Mouse (Mus musculus): Measurements from ENCODE around the gene Ephx1. TPM values are rescaled to one million over a fixed set of nuclear protein-coding genes. Genes with fewer than 3 reads are reported as not detected.

Ephx1 gene
- 14.4 and 17.8 TPM in 2 replicates for polyA plus RNA-seq (2015; fragmentation: Nextera tagmentation; extraction: Ambion mirVana)

GRCm38 (mm10) chr1:181020756-181021487 is at the start of gene Ephx1:
Ephx1 (minus strand) TSS chr1:181020904.

GRCm38 (mm10) chr1:181050937-181051336 is 30.2 kb upstream of the Ephx1 start, which contains the start of gene 9130409I23Rik:
9130409I23Rik (plus strand) TSS chr1:181051237.

GRCm38 (mm10) chr1:180942166-180943031 is 78.3 kb downstream of the Ephx1 start, which contains the start of gene Tmem63a:
Tmem63a (plus strand) TSS chr1:180942344.

GRCm38 (mm10) chr1:180934467-180935419 is 86.0 kb downstream of the Ephx1 start, which contains the start of gene Lefty1:
Lefty1 (plus strand) TSS chr1:180935022.

Other genes with a start within 250 kb of the Ephx1 start
- gene H3f3a, start 207.0 kb downstream of the Ephx1 start, polyA plus RNA-seq (2015; fragmentation: Nextera tagmentation; extraction: Ambion mirVana): 1,707 and 1,709 TPM in 2 replicates
- gene Sde2, start 169.8 kb downstream of the Ephx1 start, polyA plus RNA-seq (2015; fragmentation: Nextera tagmentation; extraction: Ambion mirVana): 21.3 and 24.1 TPM in 2 replicates
- 5.2 and 6.1 TPM in 2 replicates for gene Lefty2, start 127.8 kb downstream of the Ephx1 start, polyA plus RNA-seq (2015; fragmentation: Nextera tagmentation; extraction: Ambion mirVana)
- 62.8 and 68.7 TPM in 2 replicates for gene Pycr2, start 116.6 kb downstream of the Ephx1 start, polyA plus RNA-seq (2015; fragmentation: Nextera tagmentation; extraction: Ambion mirVana)
- gene Lefty1, start 85.9 kb downstream of the Ephx1 start, polyA plus RNA-seq (2015; fragmentation: Nextera tagmentation; extraction: Ambion mirVana): 0.23 and 1.1 TPM in 2 replicates
- 3.5 and 3.6 TPM in 2 replicates for gene Tmem63a, start 78.6 kb downstream of the Ephx1 start, polyA plus RNA-seq (2015; fragmentation: Nextera tagmentation; extraction: Ambion mirVana)
- not detected in 2 replicates for gene 9130409I23Rik, start 30.3 kb upstream of the Ephx1 start, polyA plus RNA-seq (2015; fragmentation: Nextera tagmentation; extraction: Ambion mirVana)
- 27.4 and 31.2 TPM in 2 replicates for gene Nvl, start 123.3 kb upstream of the Ephx1 start, polyA plus RNA-seq (2015; fragmentation: Nextera tagmentation; extraction: Ambion mirVana)
- 60.3 and 60.9 TPM in 2 replicates for gene Cnih4, start 123.8 kb upstream of the Ephx1 start, polyA plus RNA-seq (2015; fragmentation: Nextera tagmentation; extraction: Ambion mirVana)
- gene Wdr26, start 191.1 kb upstream of the Ephx1 start, polyA plus RNA-seq (2015; fragmentation: Nextera tagmentation; extraction: Ambion mirVana): 42.3 and 47.1 TPM in 2 replicates